In the genomic region with DNA sequence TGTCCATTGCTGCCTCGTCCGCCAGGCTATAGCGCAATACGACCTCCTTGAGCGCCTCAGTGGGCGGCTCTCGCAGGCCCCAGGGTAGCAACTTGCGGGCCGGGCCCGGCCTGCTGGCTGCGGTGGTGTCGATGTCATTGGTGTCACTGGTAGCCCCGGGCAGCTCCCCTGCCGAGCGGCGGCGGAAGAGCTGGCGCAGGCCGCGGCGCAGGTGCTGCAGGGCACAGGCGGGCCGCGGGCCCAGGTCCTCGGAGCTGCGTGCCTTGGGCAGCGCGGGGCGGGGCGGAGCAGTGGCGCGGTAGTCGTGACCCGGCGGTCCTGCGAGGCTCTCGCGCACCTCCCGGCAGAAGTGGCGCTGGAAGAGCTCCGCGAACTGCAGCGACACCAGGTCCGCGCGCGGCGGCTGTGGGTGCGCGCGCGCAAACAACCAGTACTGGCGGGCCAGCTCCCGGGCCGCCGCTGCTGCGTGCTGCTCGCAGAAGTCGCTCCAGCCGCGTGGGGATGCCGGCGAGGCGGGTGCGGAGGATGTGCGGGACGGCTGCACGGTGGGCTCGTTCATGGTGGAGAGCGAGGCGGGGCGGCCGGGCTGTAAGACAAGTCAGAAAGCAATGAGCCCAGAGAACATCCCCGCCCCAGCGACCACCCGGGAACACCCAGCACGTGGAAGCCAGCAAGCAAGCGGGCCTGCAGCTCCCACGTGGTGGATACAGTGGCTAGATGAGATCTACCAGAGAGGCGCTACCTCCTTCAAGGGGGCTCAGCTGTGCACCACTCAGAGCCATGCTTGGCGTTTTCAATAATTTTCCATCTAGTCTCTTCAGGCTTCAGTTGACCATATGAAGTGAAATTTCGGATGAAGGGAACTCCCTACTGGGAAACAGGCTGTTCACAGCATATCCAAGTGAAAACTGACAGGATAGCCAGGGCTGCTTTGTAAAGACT, we compare ENCODE assay signal across 8 mouse cellular contexts. TPM values are rescaled to one million over a fixed set of nuclear protein-coding genes. Genes with fewer than 3 reads are reported as not detected.
DNase-seq lines count a peak whose midpoint lies in the region; ATAC-seq and TF ChIP-seq lines count a peak whose summit lies in the region.

No protein-coding gene starts in this region.

- H3K4me1 ChIP-seq in lung, embryonic 14.5 days (ENCODE audit: insufficient read depth): peaks cover 19% of the 10 kb centered on the region
- H3K4me1 ChIP-seq in heart, postnatal 0 days (ENCODE audit: control insufficient read depth, insufficient read depth): peaks cover 27% of the 10 kb centered on the region
- peaks cover 26% of the 10 kb centered on the region for H3K4me1 ChIP-seq in midbrain, embryonic 13.5 days (replicated peaks)

- 12% methylated on average over 78 of the region's 82 CpGs for WGBS in lung, embryonic 14.5 days
- 32% methylated on average over 81 of the region's 82 CpGs for WGBS in heart, postnatal 0 days
- WGBS in midbrain, embryonic 13.5 days: 3% methylated on average over 82 of the region's 82 CpGs

- peaks cover 41% of the 10 kb centered on the region for H3K36me3 ChIP-seq in lung, embryonic 14.5 days (ENCODE audit: insufficient read depth)
- H3K36me3 ChIP-seq in heart, postnatal 0 days (replicated peaks; ENCODE audit: control insufficient read depth, insufficient read depth, low read length): peaks cover 36% of the 10 kb centered on the region
- peaks cover 13% of the 10 kb centered on the region; the same call in 1 of the 2 replicates for H3K36me3 ChIP-seq in midbrain, embryonic 13.5 days

- peak overlapping the region; percentile 36 for H3K4me3 ChIP-seq in lung, embryonic 14.5 days (ENCODE audit: low read depth, low read length)
- H3K4me3 ChIP-seq in heart, postnatal 0 days (ENCODE audit: low read depth, low read length): peak overlapping the region; percentile 38
- peak overlapping the region; percentile 46 for H3K4me3 ChIP-seq in midbrain, embryonic 13.5 days (replicated peaks)

- peak; percentile 13; the same call in 1 of the 2 replicates for ATAC-seq in lung, embryonic 14.5 days (ENCODE audit: insufficient read depth)
- peak; percentile 28; the same call in 1 of the 2 replicates for ATAC-seq in heart, postnatal 0 days (ENCODE audit: insufficient read depth, low read depth)
- ATAC-seq in midbrain, embryonic 13.5 days: peak; percentile 62
- no peak for ATAC-seq in inflammation-experienced regulatory T-cells, adult 6 months

- H3K9ac ChIP-seq in lung, embryonic 14.5 days: peak overlapping the region; percentile 43
- H3K9ac ChIP-seq in heart, postnatal 0 days (replicated peaks; ENCODE audit: low read depth, low read length): 0 out of 2 replicates have a peak overlapping the region, but pooled peaks have one; percentile 22
- H3K9ac ChIP-seq in midbrain, embryonic 13.5 days (replicated peaks): peak overlapping the region; percentile 63

- H3K27me3 ChIP-seq in lung, embryonic 14.5 days (ENCODE audit: insufficient read depth, low read length): peaks cover 6% of the 10 kb centered on the region; the same call in 1 of the 2 replicates
- no peaks in the 10 kb centered on the region for H3K27me3 ChIP-seq in heart, postnatal 0 days (ENCODE audit: control insufficient read depth, insufficient read depth, low read length)
- peaks cover 36% of the 10 kb centered on the region for H3K27me3 ChIP-seq in midbrain, embryonic 13.5 days

- H3K9me3 ChIP-seq in lung, embryonic 14.5 days (ENCODE audit: low read depth, low read length): no peaks in the 10 kb centered on the region
- H3K9me3 ChIP-seq in heart, postnatal 0 days (replicated peaks; ENCODE audit: control insufficient read depth, low read length): no peaks in the 10 kb centered on the region
- H3K9me3 ChIP-seq in midbrain, embryonic 13.5 days: no peaks in the 10 kb centered on the region

- no peak for TF ChIP-seq EP300 in heart, postnatal 0 days (IDR thresholded peaks at IDR 0.05; ENCODE audit: low read depth)

- peak; percentile 67 for DNase-seq in lung, embryonic 14.5 days
- DNase-seq in lung, postnatal 10 days: no peak
- DNase-seq in cerebellum, postnatal 25 days: peak; percentile 83 to 86
- DNase-seq in heart, postnatal 0 days (ENCODE audit: low spot score): no peak
- no peak for DNase-seq in lung, postnatal 14 days
- DNase-seq in yolk sac, embryonic 10.5 days (ENCODE audit: low spot score): no peak

- no peak overlapping the region for H3K27ac ChIP-seq in lung, embryonic 14.5 days (ENCODE audit: low read depth)
- no peak overlapping the region for H3K27ac ChIP-seq in heart, postnatal 0 days (ENCODE audit: low read depth)
- H3K27ac ChIP-seq in midbrain, embryonic 13.5 days: no peak overlapping the region

- peak overlapping the region; percentile 78 for H3K4me2 ChIP-seq in lung, embryonic 14.5 days
- peak overlapping the region; percentile 71 for H3K4me2 ChIP-seq in heart, postnatal 0 days (ENCODE audit: low read depth, low read length)
- peak overlapping the region; percentile 94 for H3K4me2 ChIP-seq in midbrain, embryonic 13.5 days (replicated peaks)

- no peak for TF ChIP-seq CTCF in lung, embryonic 14.5 days (IDR thresholded peaks at IDR 0.05; ENCODE audit: low read depth)
- no peak for TF ChIP-seq CTCF in heart, postnatal 0 days (IDR thresholded peaks at IDR 0.05; ENCODE audit: low read depth)

RNA-seq across cellular contexts. Expression of gene Sh2b3, which starts 8.7 kb away (rescaled TPM):
- 24.2 and 26.4 TPM in 2 replicates for polyA plus RNA-seq in lung, embryonic 14.5 days (2014; fragmentation: Nextera tagmentation; extraction: Ambion mirVana)
- total RNA-seq in heart, postnatal 0 days (2014; rRNA removed; ENCODE audit: low replicate concordance): 58.5 and 60.4 TPM in 2 replicates
- polyA plus RNA-seq in heart, postnatal 0 days (2015; fragmentation: Nextera tagmentation; extraction: Ambion mirVana): 10.1 and 11.4 TPM in 2 replicates
- 5.3 and 6.0 TPM in 2 replicates for polyA plus RNA-seq in midbrain, embryonic 13.5 days (2015; fragmentation: Nextera tagmentation; extraction: Ambion mirVana)
- polyA plus RNA-seq in inflammation-experienced regulatory T-cells, adult 6 months (2017; shearing (Covaris generic)): 10 to 100 TPM in 2 of 3 experiments, 1 to 10 TPM in 1; 4.6 to 15.4 (median 13.6) TPM

RNA-seq across cellular contexts. Expression of gene Pheta1, which starts 20.0 kb away (rescaled TPM):
- 22.2 TPM in 2 replicates for polyA plus RNA-seq in lung, embryonic 14.5 days (2014; fragmentation: Nextera tagmentation; extraction: Ambion mirVana)
- 25.2 and 32.2 TPM in 2 replicates for total RNA-seq in heart, postnatal 0 days (2014; rRNA removed; ENCODE audit: low replicate concordance)
- 16.4 and 17.8 TPM in 2 replicates for polyA plus RNA-seq in heart, postnatal 0 days (2015; fragmentation: Nextera tagmentation; extraction: Ambion mirVana)
- polyA plus RNA-seq in midbrain, embryonic 13.5 days (2015; fragmentation: Nextera tagmentation; extraction: Ambion mirVana): 52.3 and 56.8 TPM in 2 replicates
- 1 to 10 TPM in 2 of 3 experiments, under 1 TPM in 1; 0.25 to 1.5 (median 1.0) TPM for polyA plus RNA-seq in inflammation-experienced regulatory T-cells, adult 6 months (2017; shearing (Covaris generic))

Comparison
In these comparisons a context has a peak if more than half of its experiments do, and no peak if none do; other contexts are left out.
1. DNase-seq: peak in lung, embryonic 14.5 days (single experiment) and cerebellum, postnatal 25 days (2 of 2); none in lung, postnatal 10 days (single experiment), heart, postnatal 0 days (single experiment), lung, postnatal 14 days (single experiment) and yolk sac, embryonic 10.5 days (single experiment).
2. Peak in every context shown above with its lines, with median percentiles within 50 percentile points of each other: H3K4me2 ChIP-seq, H3K4me3 ChIP-seq and H3K9ac ChIP-seq.